Mouse (Mus musculus): ENCODE data around the gene Lamb2. TPM values are rescaled to one million over a fixed set of nuclear protein-coding genes. Genes with fewer than 3 reads are reported as not detected.

Lamb2 gene
- polyA plus RNA-seq (2015; fragmentation: Nextera tagmentation; extraction: Ambion mirVana) = 16.0 and 18.2 TPM in 2 replicates

DNA sequence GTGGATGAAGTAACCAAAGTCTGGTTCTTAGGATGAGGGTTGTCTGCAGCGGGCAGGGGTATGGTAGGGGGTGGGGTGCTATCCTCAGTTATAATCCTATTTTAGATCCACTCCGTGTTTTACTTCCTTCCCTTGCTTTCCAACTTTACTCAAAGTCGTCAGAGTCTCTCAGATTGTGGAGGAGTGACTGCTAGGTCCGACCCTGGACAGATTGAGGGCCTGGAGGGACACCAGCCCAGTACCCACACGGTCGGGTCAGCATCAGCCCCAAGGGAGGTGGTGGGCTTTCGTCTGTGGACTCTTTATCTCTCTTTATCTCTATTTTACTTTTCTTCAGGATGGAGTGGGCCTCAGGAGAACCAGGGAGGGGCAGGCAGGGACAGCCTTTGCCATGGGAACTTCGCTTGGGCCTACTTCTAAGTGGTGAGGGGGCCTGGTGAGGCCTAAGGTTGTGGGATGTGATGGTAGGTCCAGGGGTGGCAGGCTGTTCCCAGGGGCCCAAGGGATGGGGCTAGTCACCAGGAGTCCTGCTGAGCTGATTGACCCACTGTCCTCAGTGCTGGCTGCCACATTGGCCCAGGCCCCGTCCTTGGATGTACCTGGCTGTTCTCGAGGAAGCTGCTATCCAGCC, at the start of gene Lamb2:
Gene Lamb2 (plus strand): TSS at position 16 of the 631 bp plus-strand sequence.

DNA sequence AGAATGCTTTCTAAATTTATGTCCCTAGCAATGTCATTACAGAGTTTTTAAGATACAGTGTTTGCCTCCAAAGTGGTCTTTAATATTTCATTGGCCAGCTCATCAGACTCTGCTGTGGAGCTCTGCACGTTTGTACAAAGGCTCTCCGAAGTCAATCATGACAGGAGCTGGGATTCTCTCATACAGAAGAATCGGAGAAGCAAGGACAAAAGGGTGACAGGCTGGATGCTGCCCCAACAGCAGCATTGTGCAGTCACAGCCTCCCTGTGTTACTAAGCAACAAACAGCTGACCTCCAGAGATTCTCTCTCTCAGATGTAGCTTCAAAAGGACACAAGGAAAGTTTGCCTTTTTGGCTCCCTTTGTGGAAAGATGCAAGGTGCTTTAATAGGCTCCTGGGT, 43.4 kb upstream of the Lamb2 start, which contains the start of gene BC048562:
Gene BC048562 (plus strand): TSS at position 301 of the 400 bp plus-strand sequence.

DNA sequence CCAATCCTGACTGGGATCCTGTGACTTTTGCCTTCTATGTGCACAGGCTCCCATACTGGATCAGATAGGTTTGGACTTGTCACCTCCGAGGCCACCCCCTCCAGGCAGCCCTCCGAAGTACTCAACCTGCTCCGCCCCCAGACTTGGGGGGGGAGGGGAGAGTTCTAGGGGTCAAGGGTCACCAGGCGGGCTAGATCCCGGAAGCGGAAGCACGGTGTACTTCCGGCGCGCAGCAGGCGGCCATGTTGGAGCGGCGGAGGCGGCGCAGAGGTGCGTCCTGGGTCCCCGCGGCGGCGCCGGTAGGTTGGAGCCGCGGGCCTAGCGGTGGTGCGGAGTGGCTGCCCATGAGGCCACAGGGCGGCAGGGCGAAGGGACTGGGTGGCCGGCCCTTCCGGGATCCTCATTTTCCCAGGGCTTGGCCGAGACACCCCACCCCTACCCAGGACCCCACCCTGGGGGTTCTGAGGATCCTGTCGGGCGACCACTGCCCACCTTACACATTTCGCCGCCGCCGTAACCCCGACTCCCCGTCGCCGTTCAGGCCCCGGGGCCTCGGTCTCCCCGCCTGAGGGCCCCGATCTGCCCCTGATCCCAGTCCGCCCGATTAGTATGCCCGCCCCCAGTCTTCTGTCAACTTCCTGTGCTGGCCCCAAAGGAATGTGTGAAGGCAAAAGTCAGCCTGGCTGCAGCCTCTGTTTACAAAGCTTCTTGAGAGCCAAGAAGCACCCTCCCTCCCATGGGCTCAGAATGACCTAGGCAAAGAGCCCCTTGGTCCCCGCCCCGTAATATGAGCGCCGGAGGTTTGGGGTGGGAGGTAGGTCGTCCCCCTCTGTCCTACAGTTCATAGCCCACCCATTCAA, 19.0 kb upstream of the Lamb2 start, which contains the start of gene Ccdc71:
Gene Ccdc71 (plus strand): TSS at position 209 of the 860 bp plus-strand sequence.

DNA sequence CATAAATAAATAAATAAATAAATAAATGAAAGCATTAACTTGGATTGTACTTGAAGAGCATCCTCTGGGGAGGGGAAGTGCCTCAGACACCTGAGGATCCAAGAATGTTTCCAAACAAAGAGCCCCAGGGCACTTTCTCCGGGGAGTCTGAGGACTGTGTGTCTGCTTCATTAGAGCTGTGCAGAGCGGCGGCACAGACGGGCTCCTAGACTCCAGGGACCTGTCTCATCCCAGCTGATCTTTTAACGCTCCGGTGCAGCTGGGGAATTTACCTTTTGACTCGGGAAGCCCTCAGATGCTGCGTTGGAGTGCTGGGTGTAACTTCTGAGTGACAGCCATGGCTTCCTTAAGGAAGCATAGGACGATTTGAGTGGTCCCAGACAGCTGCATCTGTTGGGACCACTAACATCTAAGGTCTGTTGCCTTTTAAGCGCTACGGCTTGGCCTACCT, 18.3 kb upstream of the Lamb2 start, which contains the start of gene Klhdc8b:
Gene Klhdc8b (minus strand): TSS at position 401 of the 451 bp plus-strand sequence.

DNA sequence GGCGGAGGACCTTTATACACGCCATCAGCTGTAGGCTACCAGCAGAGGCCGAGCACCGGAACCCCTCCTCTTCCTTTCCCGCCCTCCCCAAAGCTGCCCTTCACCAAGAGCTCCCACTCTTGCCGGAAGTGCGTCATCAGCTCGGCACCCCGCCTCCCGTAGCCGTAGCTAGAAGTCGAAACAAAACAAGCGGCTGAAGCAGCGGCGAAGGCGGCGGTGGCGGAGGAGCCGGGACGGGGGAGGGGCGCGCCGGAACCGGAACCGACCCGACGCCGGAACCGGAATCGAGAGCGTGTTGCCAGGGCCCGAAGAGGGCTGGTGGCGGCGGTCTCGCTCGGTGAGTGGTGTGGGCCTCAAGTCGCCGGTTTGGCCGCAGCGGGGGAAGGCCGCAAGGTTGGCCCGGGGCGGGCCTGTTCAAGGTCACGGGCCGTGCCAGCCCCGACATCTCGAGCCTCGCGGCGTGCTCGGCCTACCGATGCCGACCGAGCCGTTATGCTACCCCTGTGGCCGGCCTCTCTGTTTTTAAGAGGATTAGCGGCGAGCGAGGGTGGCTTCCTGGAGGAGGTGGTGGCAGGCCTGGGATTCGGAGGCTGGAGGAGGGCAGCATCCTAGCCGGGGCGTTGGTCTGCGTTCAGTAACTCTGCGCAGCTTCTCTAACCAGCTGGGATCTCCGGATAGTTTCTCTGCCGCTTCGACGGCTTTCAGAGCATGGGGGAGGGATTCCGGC, 11.2 kb downstream of the Lamb2 start, which contains the start of gene Usp19:
Gene Usp19 (plus strand): TSS at position 44 of the 727 bp plus-strand sequence.

DNA sequence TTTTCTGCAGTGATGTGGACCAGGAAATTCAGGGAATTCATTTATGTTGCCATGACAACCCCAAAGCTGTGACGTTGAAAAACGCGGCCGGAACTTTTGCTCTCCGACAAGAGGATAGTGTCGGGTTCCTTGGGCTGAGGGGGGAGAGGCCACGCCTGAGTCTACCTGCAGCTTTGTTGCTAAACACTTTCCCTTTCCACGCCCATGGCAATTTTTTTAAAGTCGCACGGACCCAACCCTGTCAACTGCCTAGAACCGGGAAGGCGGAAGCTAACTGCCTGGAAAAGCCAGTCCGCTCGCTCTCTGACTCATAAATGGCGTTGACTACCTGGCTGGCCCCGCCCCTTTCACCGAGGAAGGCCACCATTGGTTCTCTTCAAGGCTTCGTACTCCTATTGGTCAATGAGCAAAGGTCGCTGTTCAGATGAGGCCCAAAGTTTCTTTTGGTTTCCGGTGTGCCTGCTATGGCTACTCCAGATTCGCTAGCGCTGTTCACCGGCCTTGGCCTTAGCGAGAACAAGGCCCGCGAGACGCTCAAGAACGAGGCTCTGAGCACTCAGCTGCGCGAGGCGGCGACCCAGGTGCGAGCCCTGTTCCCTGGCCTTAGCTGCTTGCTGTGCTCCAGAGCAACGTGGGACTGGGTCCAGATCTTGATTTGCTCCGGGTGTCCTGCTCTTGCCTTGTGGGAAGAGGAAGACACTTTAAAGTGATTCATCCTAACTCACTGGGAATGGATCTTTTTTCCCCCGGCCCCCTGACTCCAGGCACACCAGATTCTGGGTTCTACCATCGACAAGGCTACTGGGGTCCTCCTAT, 28.3 kb downstream of the Lamb2 start, which contains the start of gene Qars:
Gene Qars (plus strand): TSS at position 88 of the 816 bp plus-strand sequence.

DNA sequence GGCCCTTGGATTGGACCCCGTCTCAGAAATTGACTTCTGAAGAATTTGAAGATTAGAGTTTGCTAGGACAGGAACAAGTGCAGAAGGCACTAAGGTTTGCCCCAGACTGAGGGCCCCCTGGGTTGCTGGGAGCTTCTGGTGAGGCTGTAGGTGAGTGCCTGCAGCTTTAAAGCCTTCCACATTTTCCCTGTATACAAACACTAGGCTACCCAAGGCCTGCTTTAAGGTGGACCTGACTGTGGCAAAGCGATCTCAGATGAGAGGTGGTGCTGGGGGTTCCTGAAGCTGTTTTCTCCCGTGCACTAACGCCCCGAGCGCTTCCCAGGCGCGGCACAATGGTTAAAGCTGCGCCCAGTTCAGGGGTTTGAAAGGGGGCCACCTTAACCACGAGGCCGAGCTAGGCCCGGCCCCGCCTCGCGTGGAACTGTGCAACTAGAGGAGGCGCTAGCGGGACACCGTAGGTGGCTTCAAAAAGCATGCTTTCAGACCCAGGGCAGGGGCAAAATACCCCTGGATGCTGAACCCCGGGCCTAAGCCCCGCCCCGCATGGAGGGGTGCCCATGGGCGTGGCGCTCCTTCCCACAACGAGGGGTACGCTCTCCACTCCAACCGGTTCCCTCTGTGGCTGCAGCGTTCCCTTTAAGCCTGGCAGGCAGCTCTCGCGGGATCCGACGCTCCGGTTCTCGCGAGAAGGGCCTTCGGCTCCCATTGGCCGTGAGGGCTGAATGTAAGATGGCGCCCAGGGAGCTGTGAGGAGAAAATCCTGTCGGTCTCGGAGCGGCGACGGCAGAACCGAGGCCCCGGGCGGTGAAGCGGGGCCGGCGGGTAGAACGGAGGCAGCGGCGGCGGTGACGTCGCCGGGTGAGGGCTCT, 37.1 kb downstream of the Lamb2 start, which contains the start of gene Qrich1:
Gene Qrich1 (plus strand): TSS at position 427 of the 872 bp plus-strand sequence.

Other genes with a start within 250 kb of the Lamb2 start
- gene Dag1, start 215.8 kb upstream of the Lamb2 start, polyA plus RNA-seq (2015; fragmentation: Nextera tagmentation; extraction: Ambion mirVana) = 74.1 and 75.7 TPM in 2 replicates
- 112 and 121 TPM in 2 replicates for gene Nicn1, start 189.3 kb upstream of the Lamb2 start, polyA plus RNA-seq (2015; fragmentation: Nextera tagmentation; extraction: Ambion mirVana)
- gene Amt, start 182.9 kb upstream of the Lamb2 start, polyA plus RNA-seq (2015; fragmentation: Nextera tagmentation; extraction: Ambion mirVana) = 30.6 and 33.3 TPM in 2 replicates
- 249 and 260 TPM in 2 replicates for gene Rhoa, start 173.6 kb upstream of the Lamb2 start, polyA plus RNA-seq (2015; fragmentation: Nextera tagmentation; extraction: Ambion mirVana)
- 69.9 and 77.0 TPM in 2 replicates for gene Tcta, start 173.6 kb upstream of the Lamb2 start, polyA plus RNA-seq (2015; fragmentation: Nextera tagmentation; extraction: Ambion mirVana)
- gene Gpx1, start 140.8 kb upstream of the Lamb2 start, polyA plus RNA-seq (2015; fragmentation: Nextera tagmentation; extraction: Ambion mirVana) = 433 and 522 TPM in 2 replicates
- 72.1 and 82.6 TPM in 2 replicates for gene Usp4, start 131.9 kb upstream of the Lamb2 start, polyA plus RNA-seq (2015; fragmentation: Nextera tagmentation; extraction: Ambion mirVana)
- 0.32 and 1.1 TPM in 2 replicates for gene 1700102P08Rik, start 86.9 kb upstream of the Lamb2 start, polyA plus RNA-seq (2015; fragmentation: Nextera tagmentation; extraction: Ambion mirVana)
- 1.4 and 1.6 TPM in 2 replicates for gene Ccdc36, start 51.3 kb upstream of the Lamb2 start, polyA plus RNA-seq (2015; fragmentation: Nextera tagmentation; extraction: Ambion mirVana)
- gene BC048562, start 43.3 kb upstream of the Lamb2 start, polyA plus RNA-seq (2015; fragmentation: Nextera tagmentation; extraction: Ambion mirVana) = not detected in 2 replicates
- 47.1 and 52.8 TPM in 2 replicates for gene Ccdc71, start 19.2 kb upstream of the Lamb2 start, polyA plus RNA-seq (2015; fragmentation: Nextera tagmentation; extraction: Ambion mirVana)
- gene Klhdc8b, start 18.2 kb upstream of the Lamb2 start, polyA plus RNA-seq (2015; fragmentation: Nextera tagmentation; extraction: Ambion mirVana) = 46.3 and 48.3 TPM in 2 replicates
- 47.0 and 53.7 TPM in 2 replicates for gene Usp19, start 10.9 kb downstream of the Lamb2 start, polyA plus RNA-seq (2015; fragmentation: Nextera tagmentation; extraction: Ambion mirVana)
- gene Qars, start 28.0 kb downstream of the Lamb2 start, polyA plus RNA-seq (2015; fragmentation: Nextera tagmentation; extraction: Ambion mirVana) = 52.8 and 54.8 TPM in 2 replicates
- gene Qrich1, start 37.1 kb downstream of the Lamb2 start, polyA plus RNA-seq (2015; fragmentation: Nextera tagmentation; extraction: Ambion mirVana) = 74.5 and 75.7 TPM in 2 replicates
- 102 and 104 TPM in 2 replicates for gene Impdh2, start 80.5 kb downstream of the Lamb2 start, polyA plus RNA-seq (2015; fragmentation: Nextera tagmentation; extraction: Ambion mirVana)
- 93.4 and 94.7 TPM in 2 replicates for gene Ndufaf3, start 87.7 kb downstream of the Lamb2 start, polyA plus RNA-seq (2015; fragmentation: Nextera tagmentation; extraction: Ambion mirVana)
- 240 and 273 TPM in 2 replicates for gene Dalrd3, start 90.2 kb downstream of the Lamb2 start, polyA plus RNA-seq (2015; fragmentation: Nextera tagmentation; extraction: Ambion mirVana)
- gene Wdr6, start 99.0 kb downstream of the Lamb2 start, polyA plus RNA-seq (2015; fragmentation: Nextera tagmentation; extraction: Ambion mirVana) = 215 and 248 TPM in 2 replicates
- gene P4htm, start 117.9 kb downstream of the Lamb2 start, polyA plus RNA-seq (2015; fragmentation: Nextera tagmentation; extraction: Ambion mirVana) = 48.8 and 51.4 TPM in 2 replicates
- 29.1 and 32.9 TPM in 2 replicates for gene Arih2, start 169.7 kb downstream of the Lamb2 start, polyA plus RNA-seq (2015; fragmentation: Nextera tagmentation; extraction: Ambion mirVana)
- gene Slc25a20, start 182.4 kb downstream of the Lamb2 start, polyA plus RNA-seq (2015; fragmentation: Nextera tagmentation; extraction: Ambion mirVana) = 46.2 and 46.9 TPM in 2 replicates
- gene Prkar2a, start 209.6 kb downstream of the Lamb2 start, polyA plus RNA-seq (2015; fragmentation: Nextera tagmentation; extraction: Ambion mirVana) = 45.1 and 46.4 TPM in 2 replicates